Mouse (Mus musculus): ENCODE measurements around the gene Sqstm1. TPM values are rescaled to one million over a fixed set of nuclear protein-coding genes. Genes with fewer than 3 reads are reported as not detected.

Sqstm1 gene
- polyA plus RNA-seq, 1 experiment from 2014 or later: 214 TPM

GRCm38 (mm10) chr11:50203302-50203827 lies 7.3 kb downstream of the Sqstm1 start:
- no peak for ATAC-seq (ENCODE audit: low FRiP score, low read depth)
- no peaks in the 10 kb centered on the region for H3K4me1 ChIP-seq
- 88% methylated on average over 9 of the region's 9 CpGs for WGBS

GRCm38 (mm10) chr11:50201590-50201989 lies 9.0 kb downstream of the Sqstm1 start:
- 90% methylated on average over 3 of the region's 3 CpGs for WGBS
- H3K36me3 ChIP-seq: peaks cover 96% of the 10 kb centered on the region

More at GRCm38 (mm10) chr11:50203302-50203827, 7.3 kb downstream of the Sqstm1 start:
- Histone ChIP-seq H3K9me3 (no peaks in the 10 kb centered on the region), H3K4me3 (no peak overlapping the region), H3K27me3 (no peaks in the 10 kb centered on the region), H3K36me3 (peaks cover 96% of the 10 kb centered on the region), H3K4me2 (replicated peaks) (no peak overlapping the region), H3K9ac (no peak overlapping the region), H3K27ac (no peak overlapping the region)

GRCm38 (mm10) chr11:50200613-50201012 lies 10.0 kb downstream of the Sqstm1 start:
- H3K9me3 ChIP-seq: no peaks in the 10 kb centered on the region
- H3K27ac ChIP-seq: no peak overlapping the region; the same call in 1 of the 2 replicates
- ATAC-seq (ENCODE audit: low FRiP score, low read depth): no peak
- no peak overlapping the region for H3K9ac ChIP-seq
- H3K27me3 ChIP-seq: no peaks in the 10 kb centered on the region
- H3K4me3 ChIP-seq: no peak overlapping the region
- H3K4me1 ChIP-seq: no peaks in the 10 kb centered on the region
- H3K4me2 ChIP-seq (replicated peaks): no peak overlapping the region
- WGBS: 90% methylated on average over 8 of the region's 8 CpGs
- H3K36me3 ChIP-seq: peaks cover 94% of the 10 kb centered on the region

More at GRCm38 (mm10) chr11:50201590-50201989, 9.0 kb downstream of the Sqstm1 start:
- no peaks in the 10 kb centered on the region for H3K9me3 ChIP-seq
- H3K4me1 ChIP-seq: no peaks in the 10 kb centered on the region
- H3K4me2 ChIP-seq (replicated peaks): no peak overlapping the region
- H3K9ac ChIP-seq: no peak overlapping the region
- H3K4me3 ChIP-seq: no peak overlapping the region
- no peak for ATAC-seq (ENCODE audit: low FRiP score, low read depth)
- no peak overlapping the region for H3K27ac ChIP-seq
- no peaks in the 10 kb centered on the region for H3K27me3 ChIP-seq

GRCm38 (mm10) chr11:50198916-50199315 lies 11.7 kb downstream of the Sqstm1 start:
- Histone ChIP-seq H3K36me3 (peaks cover 82% of the 10 kb centered on the region), H3K4me1 (no peaks in the 10 kb centered on the region), H3K9me3 (no peaks in the 10 kb centered on the region), H3K4me3 (no peak overlapping the region), H3K9ac (no peak overlapping the region), H3K4me2 (replicated peaks) (no peak overlapping the region), H3K27me3 (no peaks in the 10 kb centered on the region), H3K27ac (no peak overlapping the region)
- ATAC-seq (ENCODE audit: low FRiP score, low read depth): no peak
- 91% methylated on average over 2 of the region's 2 CpGs for WGBS

GRCm38 (mm10) chr11:50198219-50198846 lies 12.3 kb downstream of the Sqstm1 start:
- H3K36me3 ChIP-seq: peaks cover 77% of the 10 kb centered on the region
- H3K9ac ChIP-seq: no peak overlapping the region
- H3K27me3 ChIP-seq: no peaks in the 10 kb centered on the region
- no peak for ATAC-seq (ENCODE audit: low FRiP score, low read depth)
- H3K4me2 ChIP-seq (replicated peaks): no peak overlapping the region
- H3K4me1 ChIP-seq: no peaks in the 10 kb centered on the region
- no peaks in the 10 kb centered on the region for H3K9me3 ChIP-seq
- H3K27ac ChIP-seq: no peak overlapping the region
- 80% methylated on average over 4 of the region's 5 CpGs for WGBS
- H3K4me3 ChIP-seq: no peak overlapping the region

GRCm38 (mm10) chr11:50197500-50197899 lies 13.1 kb downstream of the Sqstm1 start:
- Histone ChIP-seq H3K36me3 (peaks cover 69% of the 10 kb centered on the region), H3K9me3 (no peaks in the 10 kb centered on the region), H3K4me3 (no peak overlapping the region), H3K4me1 (no peaks in the 10 kb centered on the region), H3K27ac (no peak overlapping the region), H3K27me3 (no peaks in the 10 kb centered on the region), H3K9ac (no peak overlapping the region), H3K4me2 (replicated peaks) (no peak overlapping the region)
- WGBS: 86% methylated on average over 4 of the region's 4 CpGs
- ATAC-seq (ENCODE audit: low FRiP score, low read depth): no peak

- no peaks in the 10 kb centered on the region for H3K9me3 ChIP-seq
- peaks cover 45% of the 10 kb centered on the region for H3K36me3 ChIP-seq
- no peak overlapping the region for H3K4me2 ChIP-seq (replicated peaks)
- no peak overlapping the region for H3K27ac ChIP-seq
- no peak for ATAC-seq (ENCODE audit: low FRiP score, low read depth)
- H3K9ac ChIP-seq: no peak overlapping the region
- no peaks in the 10 kb centered on the region for H3K27me3 ChIP-seq
- 82% methylated on average over 4 of the region's 4 CpGs for WGBS
- H3K4me1 ChIP-seq: no peaks in the 10 kb centered on the region
- H3K4me3 ChIP-seq: no peak overlapping the region
Measured at GRCm38 (mm10) chr11:50194793-50195192, 15.8 kb downstream of the Sqstm1 start.

GRCm38 (mm10) chr11:50194070-50194469 lies 16.6 kb downstream of the Sqstm1 start:
- H3K4me3 ChIP-seq: no peak overlapping the region
- H3K4me2 ChIP-seq (replicated peaks): no peak overlapping the region
- WGBS: 63% methylated on average over 7 of the region's 7 CpGs

GRCm38 (mm10) chr11:50192278-50192677 lies 18.3 kb downstream of the Sqstm1 start:
- H3K27ac ChIP-seq: no peak overlapping the region
- ATAC-seq (ENCODE audit: low FRiP score, low read depth): no peak
- H3K9me3 ChIP-seq: no peaks in the 10 kb centered on the region
- no peaks in the 10 kb centered on the region for H3K27me3 ChIP-seq
- peaks cover 25% of the 10 kb centered on the region for H3K36me3 ChIP-seq
- H3K4me3 ChIP-seq: no peak overlapping the region
- no peaks in the 10 kb centered on the region for H3K4me1 ChIP-seq
- H3K9ac ChIP-seq: no peak overlapping the region
- 85% methylated on average over 3 of the region's 3 CpGs for WGBS
- no peak overlapping the region for H3K4me2 ChIP-seq (replicated peaks)

More at GRCm38 (mm10) chr11:50194070-50194469, 16.6 kb downstream of the Sqstm1 start:
- no peaks in the 10 kb centered on the region for H3K4me1 ChIP-seq
- no peak overlapping the region for H3K27ac ChIP-seq
- ATAC-seq (ENCODE audit: low FRiP score, low read depth): no peak
- H3K9me3 ChIP-seq: no peaks in the 10 kb centered on the region
- no peaks in the 10 kb centered on the region for H3K27me3 ChIP-seq
- H3K9ac ChIP-seq: no peak overlapping the region
- H3K36me3 ChIP-seq: peaks cover 37% of the 10 kb centered on the region

GRCm38 (mm10) chr11:50190362-50190761 lies 20.3 kb downstream of the Sqstm1 start:
- WGBS: 82% methylated on average over 4 of the region's 4 CpGs
- H3K9me3 ChIP-seq: no peaks in the 10 kb centered on the region
- ATAC-seq (ENCODE audit: low FRiP score, low read depth): no peak
- no peaks in the 10 kb centered on the region for H3K27me3 ChIP-seq
- no peak overlapping the region for H3K27ac ChIP-seq
- H3K9ac ChIP-seq: no peak overlapping the region
- H3K36me3 ChIP-seq: peaks cover 11% of the 10 kb centered on the region
- H3K4me2 ChIP-seq (replicated peaks): no peak overlapping the region
- no peak overlapping the region for H3K4me3 ChIP-seq
- H3K4me1 ChIP-seq: no peaks in the 10 kb centered on the region

- Histone ChIP-seq H3K4me1 (no peaks in the 10 kb centered on the region), H3K9ac (no peak overlapping the region), H3K4me2 (replicated peaks) (no peak overlapping the region), H3K4me3 (no peak overlapping the region), H3K27me3 (no peaks in the 10 kb centered on the region), H3K9me3 (no peaks in the 10 kb centered on the region), H3K27ac (no peak overlapping the region), H3K36me3 (peaks cover 6% of the 10 kb centered on the region)
- no peak for ATAC-seq (ENCODE audit: low FRiP score, low read depth)
- WGBS: 79% methylated on average over 7 of the region's 7 CpGs
Measured at GRCm38 (mm10) chr11:50188682-50189081, 21.9 kb downstream of the Sqstm1 start.

- Histone ChIP-seq H3K9ac (no peak overlapping the region), H3K4me2 (replicated peaks) (no peak overlapping the region), H3K4me1 (no peaks in the 10 kb centered on the region), H3K4me3 (no peak overlapping the region), H3K27ac (no peak overlapping the region), H3K36me3 (peaks cover 14% of the 10 kb centered on the region), H3K9me3 (no peaks in the 10 kb centered on the region), H3K27me3 (no peaks in the 10 kb centered on the region)
- no peak for ATAC-seq (ENCODE audit: low FRiP score, low read depth)
- 88% methylated on average over 3 of the region's 3 CpGs for WGBS
Measured at GRCm38 (mm10) chr11:50184788-50185187, 25.8 kb downstream of the Sqstm1 start.

GRCm38 (mm10) chr11:50182702-50183101 lies 27.9 kb downstream of the Sqstm1 start:
- no peaks in the 10 kb centered on the region for H3K4me1 ChIP-seq
- WGBS: 81% methylated on average over 4 of the region's 4 CpGs
- no peak overlapping the region for H3K9ac ChIP-seq
- H3K27me3 ChIP-seq: no peaks in the 10 kb centered on the region
- no peak overlapping the region for H3K27ac ChIP-seq
- no peak overlapping the region for H3K4me2 ChIP-seq (replicated peaks)
- no peak for ATAC-seq (ENCODE audit: low FRiP score, low read depth)
- H3K4me3 ChIP-seq: no peak overlapping the region
- peaks cover 28% of the 10 kb centered on the region for H3K36me3 ChIP-seq
- H3K9me3 ChIP-seq: no peaks in the 10 kb centered on the region
